Mouse (Mus musculus): ENCODE measurements around the gene Lnx1. TPM values are rescaled to one million over a fixed set of nuclear protein-coding genes. Genes with fewer than 3 reads are reported as not detected.

Gene Lnx1
- polyA plus RNA-seq, 1 experiment from 2014 or later = 2.9 TPM

DNA sequence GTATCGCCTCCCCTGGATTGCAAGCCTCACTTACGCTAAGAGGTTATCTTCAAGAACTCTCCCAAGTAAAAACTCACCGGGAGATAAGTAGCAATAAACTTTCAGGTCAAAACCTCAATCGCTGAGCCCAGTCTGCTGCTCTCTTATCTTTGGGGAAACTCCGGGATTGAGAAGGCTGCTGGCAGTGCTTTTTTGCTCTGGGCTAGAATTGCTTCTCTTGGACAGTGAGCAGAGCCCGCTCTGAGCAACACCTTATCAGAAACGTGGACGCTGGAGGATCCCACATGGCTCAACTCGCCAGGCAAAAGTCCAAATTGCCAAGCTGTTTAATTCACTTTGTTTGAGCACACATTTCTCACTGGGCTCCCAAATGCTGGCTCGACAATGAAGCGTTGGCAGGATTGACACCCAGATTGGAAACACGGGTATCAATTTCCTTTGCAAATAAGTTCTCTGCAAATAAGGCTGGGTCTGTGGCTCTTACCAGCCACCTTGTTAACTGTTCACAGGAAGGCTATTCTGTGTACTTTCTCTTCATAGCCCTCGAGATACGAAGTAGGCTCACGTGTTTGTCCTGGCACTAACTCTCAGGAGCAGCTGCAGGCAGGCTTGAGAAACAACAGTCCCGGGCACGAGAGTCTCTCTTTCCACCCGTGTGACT lies 89.1 kb downstream of the Lnx1 start:
- DNase-seq (ENCODE audit: low spot score) (peak; percentile 77), ATAC-seq (peak; percentile 80)
- Histone ChIP-seq H3K9ac (replicated peaks; ENCODE audit: low read depth) (no peak overlapping the region), H3K27ac (ENCODE audit: low read length) (no peak overlapping the region), H3K36me3 (ENCODE audit: insufficient read depth, low read length) (no peaks in the 10 kb centered on the region), H3K4me1 (ENCODE audit: insufficient read depth, low read depth, low read length) (no peaks in the 10 kb centered on the region; the same call in 1 of the 2 replicates), H3K4me2 (replicated peaks; ENCODE audit: low read depth, low read length) (peak overlapping the region; percentile 35), H3K4me3 (ENCODE audit: low read depth, low read length) (no peak overlapping the region), H3K27me3 (replicated peaks; ENCODE audit: insufficient read depth, low read length) (no peaks in the 10 kb centered on the region), H3K9me3 (ENCODE audit: low read length) (no peaks in the 10 kb centered on the region)
- TF ChIP-seq CTCF (IDR thresholded peaks at IDR 0.05) = no peak
- TF ChIP-seq EP300 (IDR thresholded peaks at IDR 0.05) = peak; percentile 36; the same call in 1 of the 2 replicates
- 18% methylated on average over 18 of the region's 18 CpGs for WGBS

DNA sequence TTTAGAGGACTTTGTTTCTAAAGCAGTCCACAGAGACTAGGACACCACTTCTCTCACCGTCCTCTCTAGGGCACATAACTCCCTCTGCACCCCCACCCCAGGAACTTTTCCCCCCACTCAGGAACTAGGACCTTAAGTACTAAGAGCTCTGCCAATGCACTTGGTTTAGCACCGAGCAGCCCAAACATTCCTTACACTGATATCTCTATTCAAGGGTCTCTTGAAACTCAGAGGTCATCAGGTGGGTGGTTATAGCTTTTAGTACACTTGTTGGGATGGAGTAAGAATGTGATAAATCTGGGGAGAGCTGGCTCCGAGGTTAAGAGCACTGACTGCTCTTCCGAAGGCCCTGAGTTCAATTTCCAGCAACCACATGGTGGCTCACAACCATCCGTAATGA lies 90.0 kb downstream of the Lnx1 start:
- ATAC-seq = peak; percentile 78
- no peaks in the 10 kb centered on the region for H3K9me3 ChIP-seq (ENCODE audit: low read length)
- H3K27me3 ChIP-seq (replicated peaks; ENCODE audit: insufficient read depth, low read length) = no peaks in the 10 kb centered on the region
- no peaks in the 10 kb centered on the region; the same call in 1 of the 2 replicates for H3K4me1 ChIP-seq (ENCODE audit: insufficient read depth, low read depth, low read length)
- no peak overlapping the region for H3K4me2 ChIP-seq (replicated peaks; ENCODE audit: low read depth, low read length)
- WGBS = 49% methylated on average over 5 of the region's 5 CpGs
- no peak overlapping the region for H3K4me3 ChIP-seq (ENCODE audit: low read depth, low read length)
- H3K9ac ChIP-seq (replicated peaks; ENCODE audit: low read depth) = no peak overlapping the region
- DNase-seq (ENCODE audit: low spot score) = peak; percentile 39
- H3K36me3 ChIP-seq (ENCODE audit: insufficient read depth, low read length) = no peaks in the 10 kb centered on the region
- TF ChIP-seq CTCF (IDR thresholded peaks at IDR 0.05) (no peak), EP300 (IDR thresholded peaks at IDR 0.05) (peak; percentile 53; the same call in 1 of the 2 replicates)
- H3K27ac ChIP-seq (ENCODE audit: low read length) = no peak overlapping the region

DNA sequence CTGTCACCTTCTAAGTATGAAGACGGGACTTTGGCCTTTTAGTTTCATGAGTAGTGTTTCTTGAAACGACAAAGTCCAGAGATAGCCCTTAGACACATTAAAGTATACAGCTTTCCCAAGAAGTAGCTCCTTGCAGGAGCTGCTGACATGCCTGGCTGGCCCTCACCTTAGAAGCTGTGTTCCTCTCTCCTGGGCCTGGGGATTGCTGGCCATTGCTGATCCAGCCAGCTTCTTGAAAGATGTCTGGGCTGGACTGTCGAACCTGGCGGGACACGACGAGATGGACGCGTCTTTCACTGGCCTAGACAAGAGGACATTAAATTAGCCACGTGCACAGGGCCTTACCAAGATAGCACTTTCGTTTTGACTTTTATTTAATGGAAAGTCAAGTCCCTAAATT lies 92.2 kb downstream of the Lnx1 start:
- no peak overlapping the region for H3K9ac ChIP-seq (replicated peaks; ENCODE audit: low read depth)
- H3K9me3 ChIP-seq (ENCODE audit: low read length) = no peaks in the 10 kb centered on the region
- no peak overlapping the region for H3K4me3 ChIP-seq (ENCODE audit: low read depth, low read length)
- no peaks in the 10 kb centered on the region for H3K36me3 ChIP-seq (ENCODE audit: insufficient read depth, low read length)
- DNase-seq (ENCODE audit: low spot score) (no peak), ATAC-seq (no peak)
- TF ChIP-seq CTCF (IDR thresholded peaks at IDR 0.05) = no peak
- no peak for TF ChIP-seq EP300 (IDR thresholded peaks at IDR 0.05)
- no peaks in the 10 kb centered on the region; the same call in 1 of the 2 replicates for H3K4me1 ChIP-seq (ENCODE audit: insufficient read depth, low read depth, low read length)
- no peaks in the 10 kb centered on the region for H3K27me3 ChIP-seq (replicated peaks; ENCODE audit: insufficient read depth, low read length)
- H3K4me2 ChIP-seq (replicated peaks; ENCODE audit: low read depth, low read length) = no peak overlapping the region
- H3K27ac ChIP-seq (ENCODE audit: low read length) = no peak overlapping the region
- 84% methylated on average over 10 of the region's 10 CpGs for WGBS

DNA sequence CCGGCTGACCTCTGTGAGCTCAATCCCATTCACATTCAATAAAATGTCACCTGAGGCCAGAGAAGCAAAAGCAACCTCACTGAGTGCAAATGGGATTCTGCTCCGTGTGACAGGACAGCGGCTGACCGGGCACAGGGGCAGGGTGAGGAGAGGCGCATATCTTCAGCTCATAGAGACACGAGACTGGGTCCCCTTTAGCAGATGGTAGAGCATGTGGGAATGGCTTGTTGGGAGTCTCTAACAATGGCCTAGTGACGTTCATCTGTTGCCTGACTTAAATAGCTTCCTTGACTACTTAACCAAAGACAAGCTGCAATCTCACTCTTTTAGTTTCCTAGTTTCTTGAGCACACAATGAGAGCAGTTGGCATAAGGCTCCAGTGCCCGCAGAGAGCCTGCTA lies 96.5 kb downstream of the Lnx1 start:
- H3K9me3 ChIP-seq (ENCODE audit: low read length) = no peaks in the 10 kb centered on the region
- H3K4me1 ChIP-seq (ENCODE audit: insufficient read depth, low read depth, low read length) = peaks cover 10% of the 10 kb centered on the region; the same call in 1 of the 2 replicates
- ATAC-seq (no peak), DNase-seq (ENCODE audit: low spot score) (no peak)
- H3K4me2 ChIP-seq (replicated peaks; ENCODE audit: low read depth, low read length) = no peak overlapping the region
- H3K9ac ChIP-seq (replicated peaks; ENCODE audit: low read depth) = no peak overlapping the region
- no peaks in the 10 kb centered on the region for H3K27me3 ChIP-seq (replicated peaks; ENCODE audit: insufficient read depth, low read length)
- no peak overlapping the region for H3K27ac ChIP-seq (ENCODE audit: low read length)
- 78% methylated on average over 8 of the region's 8 CpGs for WGBS
- TF ChIP-seq CTCF (IDR thresholded peaks at IDR 0.05) (no peak), EP300 (IDR thresholded peaks at IDR 0.05) (no peak)
- H3K36me3 ChIP-seq (ENCODE audit: insufficient read depth, low read length) = no peaks in the 10 kb centered on the region
- no peak overlapping the region for H3K4me3 ChIP-seq (ENCODE audit: low read depth, low read length)

DNA sequence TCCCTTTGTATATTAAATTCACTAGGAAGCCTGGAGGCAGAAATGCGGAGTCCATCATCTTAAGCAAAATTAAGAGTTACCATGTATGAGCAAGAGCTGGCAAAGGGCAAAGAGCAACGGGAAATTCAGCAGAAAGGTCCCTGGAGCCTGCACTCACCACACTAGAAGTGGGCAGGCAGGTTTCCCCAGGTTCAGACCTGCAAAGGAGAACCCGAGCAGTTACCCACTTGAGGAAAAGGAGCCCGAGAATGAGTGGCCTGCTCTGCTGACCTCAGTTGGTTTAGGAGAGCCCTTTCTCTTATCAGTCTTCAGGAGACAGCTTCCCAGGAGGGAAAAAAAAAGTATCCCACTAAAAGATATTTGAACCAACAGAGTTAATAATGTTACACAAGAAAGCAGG lies 99.4 kb downstream of the Lnx1 start:
- DNase-seq (ENCODE audit: low spot score) (peak; percentile 66), ATAC-seq (peak; percentile 77)
- Histone ChIP-seq H3K4me2 (replicated peaks; ENCODE audit: low read depth, low read length) (no peak overlapping the region), H3K4me1 (ENCODE audit: insufficient read depth, low read depth, low read length) (peaks cover 10% of the 10 kb centered on the region; the same call in 1 of the 2 replicates), H3K27ac (ENCODE audit: low read length) (no peak overlapping the region), H3K9ac (replicated peaks; ENCODE audit: low read depth) (no peak overlapping the region), H3K27me3 (replicated peaks; ENCODE audit: insufficient read depth, low read length) (no peaks in the 10 kb centered on the region), H3K9me3 (ENCODE audit: low read length) (no peaks in the 10 kb centered on the region), H3K36me3 (ENCODE audit: insufficient read depth, low read length) (no peaks in the 10 kb centered on the region), H3K4me3 (ENCODE audit: low read depth, low read length) (no peak overlapping the region)
- TF ChIP-seq EP300 (IDR thresholded peaks at IDR 0.05) (no peak), CTCF (IDR thresholded peaks at IDR 0.05) (no peak)
- 45% methylated on average over 4 of the region's 4 CpGs for WGBS

DNA sequence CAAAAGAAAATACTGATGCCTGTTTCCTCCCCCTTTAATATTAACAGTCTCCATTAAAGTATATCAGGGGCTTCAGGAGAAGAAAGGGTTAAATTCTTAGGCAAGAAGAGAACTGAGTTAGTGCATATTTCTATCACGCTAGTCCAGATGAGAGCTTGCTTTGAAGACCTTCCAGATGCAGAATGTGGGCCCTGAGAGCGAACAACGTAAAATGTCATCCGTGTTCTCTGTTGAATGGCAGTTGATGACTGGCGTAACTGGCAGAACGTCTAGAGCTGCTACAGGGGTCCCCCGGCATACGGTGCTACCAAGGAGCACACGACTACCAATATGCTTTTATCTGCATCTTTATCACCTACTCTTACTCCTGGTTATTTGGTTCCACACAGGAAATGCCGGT lies 100.3 kb downstream of the Lnx1 start:
- H3K4me2 ChIP-seq (replicated peaks; ENCODE audit: low read depth, low read length) = no peak overlapping the region
- H3K9ac ChIP-seq (replicated peaks; ENCODE audit: low read depth) = no peak overlapping the region
- H3K4me3 ChIP-seq (ENCODE audit: low read depth, low read length) = no peak overlapping the region
- no peak for ATAC-seq
- peak; percentile 21 for DNase-seq (ENCODE audit: low spot score)
- no peak overlapping the region for H3K27ac ChIP-seq (ENCODE audit: low read length)
- H3K36me3 ChIP-seq (ENCODE audit: insufficient read depth, low read length) = peaks cover 1% of the 10 kb centered on the region
- no peaks in the 10 kb centered on the region for H3K27me3 ChIP-seq (replicated peaks; ENCODE audit: insufficient read depth, low read length)
- H3K9me3 ChIP-seq (ENCODE audit: low read length) = no peaks in the 10 kb centered on the region
- TF ChIP-seq EP300 (IDR thresholded peaks at IDR 0.05) = no peak
- no peak for TF ChIP-seq CTCF (IDR thresholded peaks at IDR 0.05)
- WGBS = 52% methylated on average over 10 of the region's 10 CpGs
- peaks cover 10% of the 10 kb centered on the region; the same call in 1 of the 2 replicates for H3K4me1 ChIP-seq (ENCODE audit: insufficient read depth, low read depth, low read length)

All from lung, postnatal 0 days (tissue).